13 mouse cellular contexts compared by ENCODE assay signal in genomic region chr11:60277771-60278170, GRCm38 (mm10). TPM values are rescaled to one million over a fixed set of nuclear protein-coding genes. Genes with fewer than 3 reads are reported as not detected.
DNase-seq lines count a peak whose midpoint lies in the region; ATAC-seq and TF ChIP-seq lines count a peak whose summit lies in the region.
"Had no signal": no experiment of that assay in that cellular context is flagged by ENCODE, and none has a peak within 500 bp of the region (broad histone marks: within the 10 kb centered on the region; RNA-seq: fewer than 3 reads in every experiment).

No protein-coding gene starts in this region.

- no peak overlapping the region for H3K9ac ChIP-seq in heart, embryonic 11.5 days (ENCODE audit: low read depth, low read length)
- no peak overlapping the region for H3K9ac ChIP-seq in heart, adult 2 months (ENCODE audit: low read depth, low read length)
- H3K9ac ChIP-seq in lung, embryonic 14.5 days, result no peak overlapping the region
- H3K9ac ChIP-seq in lung, postnatal 0 days (replicated peaks; ENCODE audit: low read depth), result no peak overlapping the region
- H3K9ac ChIP-seq in forebrain, postnatal 0 days, result no peak overlapping the region
- H3K9ac ChIP-seq in midbrain, embryonic 15.5 days, result no peak overlapping the region

- intact Hi-C loops in heart, adult 2 months (cut with DNase I), result no loop called here
- intact Hi-C loops in left cerebral cortex, postnatal 36 days (cut with DNase I), result no loop called here

- H3K27me3 ChIP-seq in heart, embryonic 11.5 days (ENCODE audit: control insufficient read depth, insufficient read depth, low read length), result no peaks in the 10 kb centered on the region
- H3K27me3 ChIP-seq in heart, adult 2 months (ENCODE audit: control insufficient read depth, insufficient read depth, low read length), result no peaks in the 10 kb centered on the region
- no peaks in the 10 kb centered on the region for H3K27me3 ChIP-seq in lung, embryonic 14.5 days (ENCODE audit: insufficient read depth, low read length)
- H3K27me3 ChIP-seq in lung, postnatal 0 days (replicated peaks; ENCODE audit: insufficient read depth, low read length), result no peaks in the 10 kb centered on the region
- no peaks in the 10 kb centered on the region for H3K27me3 ChIP-seq in forebrain, postnatal 0 days (ENCODE audit: insufficient read depth, low read length)
- H3K27me3 ChIP-seq in midbrain, embryonic 15.5 days (replicated peaks), result no peaks in the 10 kb centered on the region
- H3K27me3 ChIP-seq: Patski had no signal

- TF ChIP-seq CTCF in heart, adult 2 months (IDR thresholded peaks at IDR 0.05), result no peak
- no peak for TF ChIP-seq CTCF in lung, embryonic 14.5 days (IDR thresholded peaks at IDR 0.05; ENCODE audit: low read depth)
- no peak for TF ChIP-seq CTCF in lung, postnatal 0 days (IDR thresholded peaks at IDR 0.05)
- no peak for TF ChIP-seq CTCF in forebrain, postnatal 0 days (IDR thresholded peaks at IDR 0.05; ENCODE audit: low read depth)

- no peak overlapping the region for H3K4me2 ChIP-seq in heart, embryonic 11.5 days
- H3K4me2 ChIP-seq in lung, embryonic 14.5 days, result no peak overlapping the region
- H3K4me2 ChIP-seq in lung, postnatal 0 days (replicated peaks; ENCODE audit: low read depth, low read length), result no peak overlapping the region
- no peak overlapping the region for H3K4me2 ChIP-seq in forebrain, postnatal 0 days (ENCODE audit: low read depth)
- H3K4me2 ChIP-seq in midbrain, embryonic 15.5 days, result no peak overlapping the region

- peak overlapping the region; percentile 50; the same call in 1 of the 2 replicates for H3K27ac ChIP-seq in heart, embryonic 11.5 days (ENCODE audit: low read depth, low read length)
- no peak overlapping the region for H3K27ac ChIP-seq in heart, adult 2 months
- H3K27ac ChIP-seq in lung, embryonic 14.5 days (ENCODE audit: low read depth), result no peak overlapping the region
- H3K27ac ChIP-seq in lung, postnatal 0 days (ENCODE audit: low read length), result no peak overlapping the region
- no peak overlapping the region for H3K27ac ChIP-seq in forebrain, postnatal 0 days (ENCODE audit: low read depth, low read length)
- peak overlapping the region; percentile 81 for H3K27ac ChIP-seq in midbrain, embryonic 15.5 days

- DNase-seq in heart, adult 2 months, result no peak
- DNase-seq in lung, embryonic 14.5 days, result peak; percentile 28
- DNase-seq in lung, postnatal 0 days (ENCODE audit: low spot score), result no peak
- no peak for DNase-seq in forebrain, postnatal 0 days
- DNase-seq in right cerebral cortex, postnatal 36 days (ENCODE audit: low spot score in 2 of 2), result no peak
- DNase-seq in left cerebral cortex, postnatal 36 days (ENCODE audit: low spot score in 2 of 2), result no peak
- DNase-seq: cerebellum, postnatal 10 days; kidney, postnatal 10 days; lung, adult 2 months; right cerebral cortex, postnatal 14 days had no signal

- no peak for TF ChIP-seq POLR2A in heart, adult 2 months (IDR thresholded peaks at IDR 0.05; ENCODE audit: insufficient read depth, low read depth, low read length)

- no peaks in the 10 kb centered on the region for H3K9me3 ChIP-seq in heart, embryonic 11.5 days (replicated peaks; ENCODE audit: control insufficient read depth, low read length)
- H3K9me3 ChIP-seq in lung, embryonic 14.5 days (ENCODE audit: low read depth, low read length), result no peaks in the 10 kb centered on the region
- H3K9me3 ChIP-seq in lung, postnatal 0 days (ENCODE audit: low read length), result no peaks in the 10 kb centered on the region
- H3K9me3 ChIP-seq in forebrain, postnatal 0 days (ENCODE audit: low read length), result no peaks in the 10 kb centered on the region
- no peaks in the 10 kb centered on the region for H3K9me3 ChIP-seq in midbrain, embryonic 15.5 days

- WGBS in heart, embryonic 11.5 days (ENCODE audit: insufficient replicate concordance), result 38% methylated on average over 5 of the region's 5 CpGs
- WGBS in heart, adult 2 months, result 68% methylated on average over 5 of the region's 5 CpGs
- WGBS in lung, embryonic 14.5 days, result 30% methylated on average over 5 of the region's 5 CpGs
- WGBS in lung, postnatal 0 days, result 51% methylated on average over 5 of the region's 5 CpGs
- WGBS in forebrain, postnatal 0 days, result 41% methylated on average over 5 of the region's 5 CpGs
- WGBS in midbrain, embryonic 15.5 days, result 39% methylated on average over 5 of the region's 5 CpGs

- H3K4me1 ChIP-seq in heart, embryonic 11.5 days (ENCODE audit: control insufficient read depth, insufficient read depth, low read length), result peaks cover 32% of the 10 kb centered on the region
- peaks cover 4% of the 10 kb centered on the region for H3K4me1 ChIP-seq in heart, adult 2 months (ENCODE audit: control insufficient read depth, insufficient read depth, low read length)
- H3K4me1 ChIP-seq in lung, embryonic 14.5 days (ENCODE audit: insufficient read depth), result peaks cover 28% of the 10 kb centered on the region
- peaks cover 3% of the 10 kb centered on the region; the same call in 1 of the 2 replicates for H3K4me1 ChIP-seq in lung, postnatal 0 days (ENCODE audit: insufficient read depth, low read depth, low read length)
- no peaks in the 10 kb centered on the region for H3K4me1 ChIP-seq in forebrain, postnatal 0 days (ENCODE audit: insufficient read depth)
- peaks cover 43% of the 10 kb centered on the region for H3K4me1 ChIP-seq in midbrain, embryonic 15.5 days

- no peaks in the 10 kb centered on the region for H3K36me3 ChIP-seq in heart, embryonic 11.5 days (ENCODE audit: control insufficient read depth, insufficient read depth, low read length)
- no peaks in the 10 kb centered on the region for H3K36me3 ChIP-seq in heart, adult 2 months (ENCODE audit: control insufficient read depth, insufficient read depth, low read length)
- no peaks in the 10 kb centered on the region for H3K36me3 ChIP-seq in lung, embryonic 14.5 days (ENCODE audit: insufficient read depth)
- no peaks in the 10 kb centered on the region for H3K36me3 ChIP-seq in lung, postnatal 0 days (ENCODE audit: insufficient read depth, low read length)
- H3K36me3 ChIP-seq in forebrain, postnatal 0 days (ENCODE audit: insufficient read depth), result peaks cover 5% of the 10 kb centered on the region; the same call in 1 of the 2 replicates
- H3K36me3 ChIP-seq in midbrain, embryonic 15.5 days (replicated peaks), result no peaks in the 10 kb centered on the region

- no peak; the same call in 1 of the 2 replicates for ATAC-seq in heart, embryonic 11.5 days (replicated peaks; ENCODE audit: insufficient number of reproducible peaks, low FRiP score, low TSS enrichment)
- no peak for ATAC-seq in lung, embryonic 14.5 days (ENCODE audit: insufficient read depth)
- ATAC-seq in lung, postnatal 0 days, result no peak
- ATAC-seq in forebrain, postnatal 0 days, result peak; percentile 49
- peak; percentile 53 for ATAC-seq in midbrain, embryonic 15.5 days (replicated peaks)
- ATAC-seq: Patski had no signal

- H3K4me3 ChIP-seq in heart, embryonic 11.5 days (ENCODE audit: low read depth, low read length), result no peak overlapping the region
- H3K4me3 ChIP-seq in heart, adult 2 months, result no peak overlapping the region
- no peak overlapping the region for H3K4me3 ChIP-seq in lung, embryonic 14.5 days (ENCODE audit: low read depth, low read length)
- no peak overlapping the region for H3K4me3 ChIP-seq in lung, postnatal 0 days (ENCODE audit: low read depth, low read length)
- H3K4me3 ChIP-seq in forebrain, postnatal 0 days (ENCODE audit: low read depth, low read length), result no peak overlapping the region
- no peak overlapping the region for H3K4me3 ChIP-seq in midbrain, embryonic 15.5 days

- no peaks in the 10 kb centered on the region for H3K79me2 ChIP-seq in heart, adult 2 months (replicated peaks; ENCODE audit: control insufficient read depth, insufficient read depth, low read length)

- TF ChIP-seq EP300 in heart, adult 2 months (IDR thresholded peaks at IDR 0.05; ENCODE audit: insufficient read depth, low read depth, low read length), result no peak
- TF ChIP-seq EP300 in lung, postnatal 0 days (IDR thresholded peaks at IDR 0.05), result no peak

RNA-seq across cellular contexts. Expression of gene Srebf1, which starts 55.4 kb away (rescaled TPM):
- polyA plus RNA-seq in heart, embryonic 11.5 days (2014; fragmentation: Nextera tagmentation; extraction: Ambion mirVana), result 39.0 and 41.0 TPM in 2 replicates
- total RNA-seq in heart, adult 2 months (2021), result 10 to 100 TPM; 25.3 to 35.4 TPM
- polyA plus RNA-seq in heart, adult 2 months (2012; rRNA removed), result 42.6 and 54.0 TPM in 2 replicates
- polyA plus RNA-seq in lung, embryonic 14.5 days (2014; fragmentation: Nextera tagmentation; extraction: Ambion mirVana), result 73.9 and 77.2 TPM in 2 replicates
- 61.7 and 70.1 TPM in 2 replicates for polyA plus RNA-seq in lung, postnatal 0 days (2015; fragmentation: Nextera tagmentation; extraction: Ambion mirVana)
- 56.2 and 70.7 TPM in 2 replicates for total RNA-seq in forebrain, postnatal 0 days (2014; rRNA removed)
- 28.9 and 32.8 TPM in 2 replicates for polyA plus RNA-seq in forebrain, postnatal 0 days (2015; fragmentation: Nextera tagmentation; extraction: Ambion mirVana)
- polyA plus RNA-seq in midbrain, embryonic 15.5 days (2015; fragmentation: Nextera tagmentation; extraction: Ambion mirVana), result 37.0 and 38.3 TPM in 2 replicates
- total RNA-seq in left cerebral cortex, postnatal 36 days (2021), result 10 to 100 TPM; 48.2 to 63.2 TPM

Comparison
In these comparisons a context has a peak if more than half of its experiments do, and no peak if none do; other contexts are left out.
1. H3K27ac ChIP-seq: peak in heart, embryonic 11.5 days (single experiment) and midbrain, embryonic 15.5 days (single experiment); none in heart, adult 2 months (single experiment), lung, embryonic 14.5 days (single experiment), lung, postnatal 0 days (single experiment) and forebrain, postnatal 0 days (single experiment).
2. ATAC-seq: peak in forebrain, postnatal 0 days (single experiment) and midbrain, embryonic 15.5 days (single experiment); none in heart, embryonic 11.5 days (single experiment), lung, embryonic 14.5 days (single experiment) and lung, postnatal 0 days (single experiment).